Mouse (Mus musculus) MEL (cell line): Measurements from ENCODE around the gene Defb36. TPM values are rescaled to one million over a fixed set of nuclear protein-coding genes. Genes with fewer than 3 reads are reported as not detected.

Source experiments
- DNase-seq: peaks from one replicate; pipeline ENCODE4 v3.0.0; 2011; ENCODE audit warnings: low read depth, low spot score
- H3K27ac ChIP-seq: 2 replicates; pipeline ENCODE4 v1.5.1; 2012; ENCODE audit warnings: low read depth, mild to moderate bottlenecking, control low read depth, low read length, moderate library complexity; ENCODE audit not compliant: control insufficient read depth
- H3K27me3 ChIP-seq, 2 experiments: fragments of 150-350 bp in 1 of 2; sonication (generic) in 1 of 2; 2 replicates each; pipeline ENCODE4 v1.6.1; 2012; ENCODE audit warnings: low read length in 2 of 2, mild to moderate bottlenecking in 2 of 2, improper control_type of control experiment in 1 of 2, moderate library complexity in 1 of 2; ENCODE audit not compliant: insufficient read depth in 2 of 2, control insufficient read depth in 1 of 2
- H3K36me3 ChIP-seq, 2 experiments: 2 replicates each; pipeline ENCODE4 v1.6.1; 2012 to 2014; ENCODE audit warnings: low read length in 2 of 2, improper control_type of control experiment in 1 of 2, inconsistent platforms in 1 of 2, mild to moderate bottlenecking in 1 of 2; ENCODE audit not compliant: insufficient read depth in 2 of 2, control insufficient read depth in 1 of 2
- H3K4me1 ChIP-seq, 2 experiments: fragments of 150-350 bp in 1 of 2; sonication (generic) in 1 of 2; 2 replicates each; pipeline ENCODE4 v1.6.1; 2012; ENCODE audit warnings: low read length in 2 of 2, improper control_type of control experiment in 1 of 2, mild to moderate bottlenecking in 1 of 2; ENCODE audit not compliant: insufficient read depth in 2 of 2, control insufficient read depth in 1 of 2
- H3K4me3 ChIP-seq, 2 experiments: fragments of 150-350 bp in 1 of 2; sonication (generic) in 1 of 2; 2 replicates each; pipeline ENCODE4 v1.5.1; 2012; ENCODE audit warnings: low read depth in 2 of 2, low read length in 2 of 2, mild to moderate bottlenecking in 2 of 2, moderate library complexity in 2 of 2, control low read depth in 1 of 2, improper control_type of control experiment in 1 of 2; ENCODE audit not compliant: control insufficient read depth in 1 of 2, insufficient read depth in 1 of 2
- H3K79me2 ChIP-seq: 2 replicates; pipeline ENCODE4 v1.6.1; 2012; ENCODE audit warnings: mild to moderate bottlenecking, low read length, moderate library complexity; ENCODE audit not compliant: control insufficient read depth, poor library complexity, insufficient read depth
- H3K9ac ChIP-seq: 2 replicates; pipeline ENCODE4 v1.6.1; 2012; ENCODE audit warnings: low read depth, mild to moderate bottlenecking, control low read depth, low read length, moderate library complexity; ENCODE audit not compliant: control insufficient read depth, poor library complexity, severe bottlenecking
- H3K9me3 ChIP-seq: fragments of 150-350 bp; sonication (generic); replicated peaks from 2 replicates; pipeline ENCODE4 v1.6.1; 2012; ENCODE audit warnings: mild to moderate bottlenecking, low read length, improper control_type of control experiment, moderate library complexity; ENCODE audit not compliant: insufficient read depth
- BHLHE40 ChIP-seq: IDR thresholded peaks from 2 replicates; pipeline ENCODE4 v1.6.1; 2012; ENCODE audit warnings: low read depth, mild to moderate bottlenecking, inconsistent platforms, low read length, improper control_type of control experiment, borderline replicate concordance
- CHD1 ChIP-seq: IDR thresholded peaks from 2 replicates; pipeline ENCODE4 v1.6.1; 2012; ENCODE audit warnings: low read depth, mild to moderate bottlenecking, inconsistent platforms, low read length, improper control_type of control experiment
- CTCF ChIP-seq, 3 experiments: IDR thresholded peaks in 2 of 3; conservative IDR thresholded peaks in 1 of 3; 2 replicates each; pipeline ENCODE4 v1.5.1; 2011 to 2012; ENCODE audit warnings: low read length in 3 of 3, low read depth in 2 of 3, mild to moderate bottlenecking in 2 of 3, improper control_type of control experiment in 1 of 3, inconsistent platforms in 1 of 3, mixed read lengths in 1 of 3, moderate library complexity in 1 of 3; ENCODE audit not compliant: control insufficient read depth in 1 of 3, insufficient read depth in 1 of 3, poor library complexity in 1 of 3, severe bottlenecking in 1 of 3
- E2F4 ChIP-seq: IDR thresholded peaks from 2 replicates; pipeline ENCODE4 v1.6.1; 2011; ENCODE audit warnings: low read depth, low read length, improper control_type of control experiment, borderline replicate concordance
- EP300 ChIP-seq, 2 experiments: IDR thresholded peaks; 2 replicates each; pipeline ENCODE4 v1.6.1; 2011; ENCODE audit warnings: improper control_type of control experiment in 2 of 2, low read length in 2 of 2, low read depth in 1 of 2, mild to moderate bottlenecking in 1 of 2
- GABPA ChIP-seq: IDR thresholded peaks from 2 replicates; pipeline ENCODE4 v1.6.1; 2012; ENCODE audit warnings: low read depth, mild to moderate bottlenecking, inconsistent platforms, low read length, improper control_type of control experiment, moderate library complexity
- HCFC1 ChIP-seq: IDR thresholded peaks from 2 replicates; pipeline ENCODE4 v1.6.1; 2012; ENCODE audit warnings: low read depth, mild to moderate bottlenecking, inconsistent platforms, low read length, improper control_type of control experiment, moderate library complexity
- JUND ChIP-seq: IDR thresholded peaks from 2 replicates; pipeline ENCODE4 v1.6.1; 2011; ENCODE audit warnings: low read depth, mild to moderate bottlenecking, improper control_type of control experiment, low read length
- MAFK ChIP-seq: IDR thresholded peaks from 2 replicates; pipeline ENCODE4 v1.6.1; 2011; ENCODE audit warnings: low read depth, mild to moderate bottlenecking, low read length, improper control_type of control experiment, borderline replicate concordance
- MEF2A ChIP-seq: IDR thresholded peaks from 2 replicates; pipeline ENCODE4 v1.6.1; 2014; ENCODE audit warnings: low read depth, mild to moderate bottlenecking, inconsistent platforms, low read length, improper control_type of control experiment; ENCODE audit not compliant: poor library complexity, insufficient replicate concordance, severe bottlenecking; ENCODE audit errors: extremely low read depth
- MYC ChIP-seq: IDR thresholded peaks from 2 replicates; pipeline ENCODE4 v1.6.1; 2011; ENCODE audit warnings: low read depth, mild to moderate bottlenecking, low read length, improper control_type of control experiment, moderate library complexity
- NELFE ChIP-seq: IDR thresholded peaks from 2 replicates; pipeline ENCODE4 v1.6.1; 2011; ENCODE audit warnings: low read depth, low read length, improper control_type of control experiment
- POLR2A ChIP-seq, 2 experiments: IDR thresholded peaks; 2 replicates each; pipeline ENCODE4 v1.6.1; 2011 to 2012; ENCODE audit warnings: low read length in 2 of 2, mild to moderate bottlenecking in 2 of 2, control low read depth in 1 of 2, improper control_type of control experiment in 1 of 2, low read depth in 1 of 2, moderate library complexity in 1 of 2; ENCODE audit not compliant: control insufficient read depth in 1 of 2, insufficient read depth in 1 of 2, poor library complexity in 1 of 2
- POLR2AphosphoS5 ChIP-seq: IDR thresholded peaks from 2 replicates; pipeline ENCODE4 v1.6.1; 2012; ENCODE audit warnings: low read depth, borderline replicate concordance, mild to moderate bottlenecking, inconsistent platforms, low read length, moderate library complexity, mixed read lengths
- RCOR1 ChIP-seq: IDR thresholded peaks from 2 replicates; pipeline ENCODE4 v1.6.1; 2012; ENCODE audit warnings: low read depth, mild to moderate bottlenecking, inconsistent platforms, low read length, improper control_type of control experiment
- TCF12 ChIP-seq: IDR thresholded peaks from 2 replicates; pipeline ENCODE4 v1.6.1; 2014; ENCODE audit warnings: low read depth, mild to moderate bottlenecking, inconsistent platforms, low read length, improper control_type of control experiment, moderate library complexity
- UBTF ChIP-seq: IDR thresholded peaks from 2 replicates; pipeline ENCODE4 v1.6.1; 2012; ENCODE audit warnings: low read depth, mild to moderate bottlenecking, inconsistent platforms, low read length, improper control_type of control experiment, moderate library complexity, borderline replicate concordance; ENCODE audit not compliant: insufficient read depth
- USF1 ChIP-seq: IDR thresholded peaks from 2 replicates; pipeline ENCODE4 v1.6.1; 2014; ENCODE audit warnings: low read depth, mild to moderate bottlenecking, inconsistent platforms, low read length, improper control_type of control experiment, moderate library complexity
- USF2 ChIP-seq, 2 experiments: IDR thresholded peaks; 2 replicates each; pipeline ENCODE4 v1.6.1; 2011 to 2012; ENCODE audit warnings: improper control_type of control experiment in 2 of 2, low read length in 2 of 2, borderline replicate concordance in 1 of 2, inconsistent platforms in 1 of 2, low read depth in 1 of 2, mild to moderate bottlenecking in 1 of 2; ENCODE audit not compliant: insufficient read depth in 1 of 2
- ZNF384 ChIP-seq: IDR thresholded peaks from 2 replicates; pipeline ENCODE4 v1.6.1; 2012; ENCODE audit warnings: low read depth, mild to moderate bottlenecking, inconsistent platforms, low read length, improper control_type of control experiment
- polyA plus RNA-seq, 2 experiments: library from polyadenylated mRNA; stranded (reverse) in 1 of 2; unstranded in 1 of 2; fragments of >175 nt in 1 of 2; fragments of >200 nt in 1 of 2; gene quantifications; 2 replicates each; pipeline versions ENCODE4 v1.2.1 to v1.2.4; 2012; ENCODE audit warnings: low replicate concordance in 2 of 2, low read depth in 1 of 2; ENCODE audit not compliant: insufficient read length in 2 of 2, insufficient read depth in 1 of 2, missing spikeins in 1 of 2
- total RNA-seq: library from RNA; depleted of rRNA; stranded (reverse); fragments of 300-350 nt; gene quantifications from 2 replicates; pipeline ENCODE4 v1.2.3, GENCODE M21; 2012

The Defb36 gene
- total and polyA plus RNA-seq, 3 experiments: not detected

GRCm38 (mm10) chr2:152629904-152630303 lies 25.8 kb downstream of the Defb36 start:
- Histone ChIP-seq H3K79me2 (no peaks in the 10 kb centered on the region), H3K9ac (no peak overlapping the region), H3K27me3 (peaks cover 0 to 7% of the 10 kb centered on the region in 2 experiments; a peak in 2 of 4 replicates)
- DNase-seq: no peak
- TF ChIP-seq GABPA (no peak), USF1 (no peak), JUND (no peak), NELFE (no peak), POLR2AphosphoS5 (no peak), UBTF (no peak), TCF12 (no peak)
- TF ChIP-seq, all 39 proteins: peak for 0
- H3K36me3 ChIP-seq: no peaks in the 10 kb centered on the region
- H3K4me3 ChIP-seq: no peak overlapping the region
- no peaks in the 10 kb centered on the region for H3K4me1 ChIP-seq
- no peaks in the 10 kb centered on the region for H3K9me3 ChIP-seq
- H3K27ac ChIP-seq: no peak overlapping the region

DNA sequence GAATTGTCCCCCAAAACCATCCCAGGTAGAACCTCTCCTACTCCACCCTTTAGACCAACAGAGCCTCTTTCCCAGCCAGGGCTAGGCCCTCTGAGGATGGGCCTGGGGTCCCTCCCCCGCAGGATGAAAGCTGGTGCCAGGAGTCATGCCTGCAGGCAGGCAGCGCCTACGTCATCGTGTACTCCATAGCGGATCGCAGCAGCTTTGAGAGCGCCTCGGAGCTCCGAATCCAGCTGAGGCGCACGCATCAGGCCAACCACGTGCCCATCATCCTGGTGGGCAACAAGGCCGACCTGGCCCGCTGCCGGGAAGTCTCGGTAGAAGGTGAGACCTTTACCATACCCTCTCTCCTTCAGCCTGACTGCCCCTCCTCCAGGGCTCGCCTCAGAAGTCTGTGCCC lies 29.2 kb downstream of the Defb36 start:
- TF ChIP-seq BHLHE40 (no peak), EP300 (IDR thresholded peaks at IDR 0.05; ENCODE audit: low read depth in 1 of 2, low read length in 2 of 2) (no peak), HCFC1 (no peak), CTCF (IDR thresholded peaks at IDR 0.05 in 2 of 3, conservative IDR thresholded peaks at IDR 0.05 in 1 of 3; ENCODE audit: control insufficient read depth in 1 of 3, insufficient read depth in 1 of 3, low read depth in 2 of 3, low read length in 3 of 3, poor library complexity in 1 of 3, severe bottlenecking in 1 of 3) (no peak), E2F4 (no peak), RCOR1 (no peak), POLR2A (IDR thresholded peaks at IDR 0.05; ENCODE audit: control insufficient read depth in 1 of 2, insufficient read depth in 1 of 2, low read depth in 1 of 2, low read length in 2 of 2, poor library complexity in 1 of 2) (no peak), UBTF (no peak), MAFK (no peak), TCF12 (no peak), NELFE (no peak), MEF2A (no peak), ZNF384 (no peak), JUND (no peak), CHD1 (no peak), USF1 (no peak), USF2 (IDR thresholded peaks at IDR 0.05; ENCODE audit: borderline replicate concordance in 1 of 2, insufficient read depth in 1 of 2, low read depth in 1 of 2, low read length in 2 of 2) (no peak), MYC (no peak)
- no peaks in the 10 kb centered on the region for H3K4me1 ChIP-seq
- H3K27me3 ChIP-seq: peaks cover 2 to 9% of the 10 kb centered on the region in 2 experiments; a peak in 3 of 4 replicates
- no peaks in the 10 kb centered on the region for H3K36me3 ChIP-seq
- H3K27ac ChIP-seq: no peak overlapping the region
- H3K9me3 ChIP-seq: no peaks in the 10 kb centered on the region
- no peak overlapping the region for H3K9ac ChIP-seq
- H3K79me2 ChIP-seq: no peaks in the 10 kb centered on the region
- DNase-seq: no peak
- H3K4me3 ChIP-seq: no peak overlapping the region
